Mouse (Mus musculus) heart, adult 2 months (tissue): ENCODE measurements around the gene Cer1.

Experiments used
- CTCF ChIP-seq: fragments of 200-600 bp; IDR thresholded peaks from 2 replicates; pipeline ENCODE4 v1.8.1; 2022; ENCODE audit warnings: antibody characterized with exemption, mild to moderate bottlenecking, moderate library complexity
- EP300 ChIP-seq: fragments of 200-500 bp; IDR thresholded peaks from 2 replicates; pipeline ENCODE4 v1.6.1; 2011; ENCODE audit warnings: low read depth, low read length, control low read depth; ENCODE audit not compliant: insufficient read depth
- POLR2A ChIP-seq: fragments of 200-500 bp; IDR thresholded peaks from 2 replicates; pipeline ENCODE4 v1.6.1; 2011; ENCODE audit warnings: mild to moderate bottlenecking, low read depth, low read length, control low read depth; ENCODE audit not compliant: insufficient read depth

- TF ChIP-seq POLR2A (no peak), CTCF (no peak), EP300 (no peak)
These were observed 19.8 kb downstream of the Cer1 start for GRCm38 (mm10) chr4:82864974-82865699.
